Mouse (Mus musculus): Measurements from ENCODE around the gene Ostm1.

Ostm1 gene

DNA sequence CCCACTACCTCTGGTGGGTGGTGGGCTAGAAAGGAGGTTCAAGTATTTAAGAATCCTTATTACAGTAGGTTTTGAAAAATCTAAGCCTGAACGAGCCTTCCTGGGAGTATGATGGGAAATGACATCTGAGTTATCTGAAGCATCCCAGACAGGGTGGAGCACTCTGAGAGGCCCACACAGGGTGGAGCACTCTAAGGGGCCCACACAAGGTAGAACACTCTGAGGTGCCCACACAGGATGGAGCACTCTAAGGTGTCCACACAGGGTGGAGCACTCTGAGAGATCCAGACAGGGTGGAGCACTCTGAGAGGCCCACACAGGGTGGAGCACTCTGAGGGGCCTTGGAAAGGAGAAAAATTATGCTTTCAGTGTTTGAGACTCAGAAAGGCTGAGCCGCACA, 42.3 kb downstream of the Ostm1 start:
- DNase-seq (ENCODE audit: low read depth, low spot score): no peak

GRCm38 (mm10) chr10:42630596-42631355, 47.2 kb downstream of the Ostm1 start:
- no peak for DNase-seq (ENCODE audit: low read depth, low spot score)

DNA sequence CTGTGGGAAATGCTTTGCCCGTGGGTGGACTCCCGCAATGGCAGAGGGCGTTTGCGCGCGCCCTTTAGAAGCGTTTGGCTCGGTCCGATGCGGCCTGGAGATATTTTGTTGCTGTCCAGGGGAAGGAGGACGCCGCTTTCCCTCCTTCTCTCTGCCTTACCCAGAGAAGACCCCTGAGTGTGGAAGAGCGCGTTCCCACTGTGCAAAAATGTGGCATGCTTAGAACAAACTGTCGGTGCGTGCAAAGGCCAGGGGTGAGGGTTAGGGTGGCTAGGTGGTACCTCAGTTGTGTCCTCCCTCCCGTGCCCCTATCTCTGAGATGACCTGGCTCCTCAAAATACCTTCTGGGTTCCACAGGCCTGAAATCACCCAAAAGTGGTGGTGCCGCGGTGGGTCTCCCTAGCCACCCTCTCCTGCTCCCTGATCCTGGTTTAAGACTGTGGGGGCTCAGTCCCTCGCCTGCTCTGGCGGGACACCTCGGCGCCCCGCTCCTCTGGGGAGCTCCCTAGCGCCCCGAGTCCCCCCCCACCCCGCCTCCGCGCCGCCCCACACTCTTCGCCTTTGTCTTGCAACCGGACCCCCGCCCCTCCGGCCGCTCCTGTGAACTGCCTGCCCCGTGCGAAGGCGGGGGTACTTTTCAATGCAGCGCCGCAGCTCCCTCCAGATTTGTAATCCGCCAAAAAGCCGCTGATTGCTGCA, 48.3 kb downstream of the Ostm1 start:
- DNase-seq (ENCODE audit: low read depth, low spot score): no peak

DNA sequence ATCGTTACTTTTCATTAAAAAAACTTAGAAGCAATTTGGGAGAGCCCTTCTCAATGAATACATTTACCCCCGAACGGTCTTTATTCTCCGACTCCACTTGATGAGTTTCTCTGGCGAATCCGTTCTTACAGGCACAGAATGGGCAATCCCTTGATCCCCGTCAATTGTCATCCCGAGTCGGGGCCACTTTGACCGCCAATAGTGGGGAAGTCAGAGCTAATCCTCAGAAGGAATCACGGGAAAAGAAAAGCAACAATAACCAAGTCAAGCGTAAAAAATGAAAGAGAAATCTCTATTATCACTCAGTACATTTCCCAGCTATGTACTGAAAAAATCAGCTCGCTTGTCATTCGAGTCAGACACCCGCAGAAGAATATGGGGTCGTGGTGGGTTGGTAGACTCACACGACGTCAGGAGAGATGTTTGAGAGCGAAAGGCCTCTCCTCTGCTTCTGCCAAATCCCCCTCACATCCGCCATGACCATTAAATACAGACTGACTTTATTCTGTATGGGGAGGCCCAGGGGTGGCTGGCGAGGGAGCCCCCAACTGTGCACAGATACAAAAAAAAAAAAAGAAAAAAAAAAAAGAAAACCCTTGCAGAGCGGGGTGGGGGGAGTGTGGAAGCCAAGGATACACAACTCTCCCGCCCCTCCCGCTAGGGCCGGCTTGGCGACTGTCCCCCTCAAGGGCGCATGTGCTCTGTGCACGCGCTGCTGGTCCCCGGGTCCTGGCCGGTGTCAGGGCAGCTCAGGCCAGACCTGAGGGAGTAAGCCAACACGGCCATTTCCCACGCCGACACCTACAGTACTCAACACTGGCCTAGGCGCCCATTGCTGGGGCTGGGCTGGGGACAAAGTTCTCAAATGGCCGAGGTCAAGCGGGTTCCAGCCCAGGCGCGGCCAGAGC, 49.1 kb downstream of the Ostm1 start:
- no peak for DNase-seq (ENCODE audit: low read depth, low spot score)

GRCm38 (mm10) chr10:42633361-42634121, 49.9 kb downstream of the Ostm1 start:
- peak; percentile 70 for DNase-seq (ENCODE audit: low read depth, low spot score)

- no peak for DNase-seq (ENCODE audit: low read depth, low spot score)
Measured at GRCm38 (mm10) chr10:42634122-42634720, 50.6 kb downstream of the Ostm1 start.

GRCm38 (mm10) chr10:42635046-42635445, 51.4 kb downstream of the Ostm1 start:
- no peak for DNase-seq (ENCODE audit: low read depth, low spot score)

GRCm38 (mm10) chr10:42635566-42636359, 52.1 kb downstream of the Ostm1 start:
- no peak for DNase-seq (ENCODE audit: low read depth, low spot score)

DNA sequence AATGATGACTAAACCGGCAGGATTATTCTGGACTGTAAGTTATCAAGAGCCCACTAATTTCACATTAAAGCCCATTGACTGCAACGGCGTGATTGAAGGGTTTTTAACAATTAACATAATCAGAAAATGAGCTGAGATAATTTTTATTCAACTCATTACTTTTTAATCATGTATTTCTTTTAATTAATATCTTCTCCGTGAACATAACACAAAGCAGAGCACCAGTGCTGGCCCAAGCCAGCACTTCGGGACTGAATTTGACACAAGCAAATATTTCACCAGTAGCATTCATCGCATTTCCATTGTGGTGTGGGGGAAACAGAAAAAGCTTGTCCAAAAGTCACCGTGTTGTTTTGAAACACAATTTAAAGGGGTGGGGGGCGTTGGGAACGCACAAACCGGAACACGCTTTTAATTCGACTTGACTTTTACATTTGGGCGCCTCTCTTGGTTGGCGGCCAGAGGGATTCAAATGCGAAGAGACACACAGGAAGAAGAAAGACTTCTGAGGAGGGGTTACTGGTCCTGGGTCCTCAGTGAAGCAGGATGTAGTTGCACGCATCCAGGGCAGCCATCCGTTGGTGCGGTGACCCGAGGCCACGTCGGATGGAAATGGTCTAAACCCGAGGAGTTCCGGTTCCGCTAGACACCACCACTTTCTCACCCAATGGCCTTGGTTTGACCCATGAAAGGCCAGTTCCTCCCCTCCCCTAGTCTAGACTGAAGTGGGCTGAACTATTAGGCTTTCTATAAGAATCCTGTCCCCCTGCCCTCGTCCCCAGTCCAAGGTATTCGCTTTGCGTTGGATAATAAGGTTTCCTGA, 52.9 kb downstream of the Ostm1 start:
- DNase-seq (ENCODE audit: low read depth, low spot score): peak; percentile 33

DNA sequence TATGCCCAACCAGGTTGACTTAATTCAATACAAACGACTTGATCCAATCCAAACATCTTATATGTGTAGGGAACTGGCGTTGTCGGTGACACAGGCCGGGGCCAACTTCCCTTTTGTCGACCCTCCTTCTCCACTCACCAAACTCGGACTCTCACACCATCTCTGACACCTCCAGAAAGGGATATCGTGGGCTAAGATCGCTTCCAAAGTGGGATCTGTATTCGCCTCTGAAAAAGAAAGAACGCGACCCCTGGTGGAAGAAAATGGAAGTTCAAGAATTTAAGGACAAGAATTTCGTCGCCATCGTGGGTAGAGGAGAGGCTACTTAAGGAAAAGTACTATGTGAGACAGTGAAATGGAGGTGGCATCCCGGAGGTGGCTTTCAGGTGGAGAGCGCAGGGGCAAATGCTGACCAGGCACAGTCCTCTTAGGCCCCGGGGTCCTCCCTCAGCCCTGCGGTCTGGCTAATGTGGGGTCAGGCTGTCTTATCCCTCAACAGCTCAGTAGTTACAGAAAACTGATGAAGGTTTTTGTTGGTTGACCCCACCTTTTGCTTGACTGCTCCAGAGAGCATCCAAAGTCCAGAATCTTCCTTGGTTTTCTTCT, 53.7 kb downstream of the Ostm1 start:
- DNase-seq (ENCODE audit: low read depth, low spot score): peak; percentile 74

DNA sequence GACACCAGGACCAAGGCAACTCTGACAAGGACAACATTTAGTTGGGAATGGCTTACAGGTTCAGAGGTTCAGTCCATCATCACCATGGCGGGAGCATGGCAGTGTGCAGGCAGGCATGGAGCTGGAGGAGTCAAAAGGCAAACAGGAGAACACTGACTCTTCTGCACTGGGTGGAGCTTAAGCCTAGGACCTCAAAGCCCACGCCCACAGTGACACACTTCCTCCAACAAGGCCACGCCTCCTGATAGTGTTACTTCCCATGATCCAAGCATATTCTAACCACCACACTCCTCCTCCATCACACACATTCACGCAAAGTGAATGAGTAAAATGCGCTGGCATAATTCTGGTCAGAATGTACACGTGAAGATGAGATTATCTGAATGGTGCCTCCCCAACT, 56.2 kb downstream of the Ostm1 start:
- no peak for DNase-seq (ENCODE audit: low read depth, low spot score)

GRCm38 (mm10) chr10:42643638-42644037, 60.0 kb downstream of the Ostm1 start:
- DNase-seq (ENCODE audit: low read depth, low spot score): no peak

GRCm38 (mm10) chr10:42646340-42646739, 62.7 kb downstream of the Ostm1 start:
- no peak for DNase-seq (ENCODE audit: low read depth, low spot score)

DNA sequence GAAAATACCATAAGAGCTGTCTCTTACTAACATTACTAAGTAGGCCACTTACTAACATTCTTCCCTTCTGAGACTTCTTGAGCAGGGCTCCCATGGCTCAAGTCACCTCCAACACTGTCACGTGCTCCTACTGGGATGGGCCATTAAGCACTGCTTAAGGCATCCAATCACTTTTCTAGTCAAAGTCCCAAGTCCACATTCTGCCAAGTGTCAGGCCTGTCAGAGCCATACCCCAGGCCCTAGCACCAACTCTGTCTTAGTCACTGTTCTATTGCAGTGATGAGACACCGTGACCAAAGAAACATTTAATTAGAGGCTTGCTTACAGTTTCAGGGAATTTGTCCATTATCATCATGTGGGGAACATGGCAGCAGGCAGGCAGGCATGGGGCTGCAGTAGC, 78.3 kb downstream of the Ostm1 start:
- no peak for DNase-seq (ENCODE audit: low read depth, low spot score)

- DNase-seq (ENCODE audit: low read depth, low spot score): no peak
Measured at GRCm38 (mm10) chr10:42669970-42670369, 86.3 kb downstream of the Ostm1 start.

DNA sequence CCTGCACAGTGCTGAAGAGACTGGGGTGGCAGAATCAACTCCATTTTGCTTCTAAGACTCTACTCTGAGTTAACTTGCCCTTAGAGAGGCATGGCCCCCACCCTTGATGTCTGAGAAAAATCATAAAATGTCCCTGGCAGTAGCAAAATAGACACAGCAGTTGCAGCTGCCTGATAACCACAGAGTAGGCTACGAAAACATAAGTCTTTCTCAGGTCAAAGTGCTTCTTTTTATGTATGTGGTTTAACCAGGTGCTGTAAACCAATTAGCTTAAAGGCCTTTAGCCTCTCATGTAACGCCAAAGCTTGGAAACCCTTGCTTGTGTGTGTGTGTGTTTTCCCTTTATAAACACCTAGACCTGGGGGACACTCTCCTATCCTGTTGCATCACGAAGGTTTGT, 89.2 kb downstream of the Ostm1 start:
- no peak for DNase-seq (ENCODE audit: low read depth, low spot score)

- DNase-seq (ENCODE audit: low read depth, low spot score): no peak
Measured at GRCm38 (mm10) chr10:42675571-42675970, 91.9 kb downstream of the Ostm1 start.

DNA sequence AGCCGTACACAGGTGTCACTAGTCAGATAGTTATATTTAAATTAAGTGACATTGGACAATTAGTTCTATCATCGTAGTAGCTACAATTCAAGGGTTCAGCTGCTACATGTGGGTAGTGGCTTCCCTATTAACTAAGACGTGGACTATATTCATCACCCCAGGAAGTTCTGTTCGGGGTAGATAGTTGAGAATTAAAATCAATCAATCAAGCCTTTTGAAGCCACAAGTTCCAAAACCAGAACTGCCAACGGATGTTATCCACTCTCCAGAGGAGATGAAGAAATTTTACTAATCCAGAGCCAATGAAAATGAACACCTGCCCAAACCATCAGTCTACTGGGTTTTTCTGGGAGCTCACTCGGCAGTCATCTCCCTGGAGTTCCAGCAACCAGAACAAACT, 94.7 kb downstream of the Ostm1 start:
- DNase-seq (ENCODE audit: low read depth, low spot score): no peak

All from CD4-positive helper T cell, adult 2 months (primary cell).